Mouse (Mus musculus) activated CD4-positive, CD25-positive, alpha-beta regulatory T cell, adult 4 months (primary cell): Measurements from ENCODE around the gene Trmt2b. TPM values are rescaled to one million over a fixed set of nuclear protein-coding genes. Genes with fewer than 3 reads are reported as not detected.
"Not testable (repeated sequence)": the region's sequence is repeated elsewhere in the genome, so short reads cannot be mapped to it uniquely, and the experiment has no call there.

Experiments used
- ATAC-seq: one replicate; pipeline ENCODE4 v1.8.0; 2017
- polyA plus RNA-seq, 2 experiments: library from polyadenylated mRNA; unstranded; fragments of 100-300 nt; shearing (Covaris generic); gene quantifications; one replicate each; pipeline ENCODE4 v1.2.1; 2017

Gene Trmt2b
- polyA plus RNA-seq, 2 experiments from 2014 or later, result 21.7 to 23.1 TPM

GRCm38 (mm10) chrX:134218161-134218560 lies 58.6 kb downstream of the Trmt2b start:
- ATAC-seq, result no peak

DNA sequence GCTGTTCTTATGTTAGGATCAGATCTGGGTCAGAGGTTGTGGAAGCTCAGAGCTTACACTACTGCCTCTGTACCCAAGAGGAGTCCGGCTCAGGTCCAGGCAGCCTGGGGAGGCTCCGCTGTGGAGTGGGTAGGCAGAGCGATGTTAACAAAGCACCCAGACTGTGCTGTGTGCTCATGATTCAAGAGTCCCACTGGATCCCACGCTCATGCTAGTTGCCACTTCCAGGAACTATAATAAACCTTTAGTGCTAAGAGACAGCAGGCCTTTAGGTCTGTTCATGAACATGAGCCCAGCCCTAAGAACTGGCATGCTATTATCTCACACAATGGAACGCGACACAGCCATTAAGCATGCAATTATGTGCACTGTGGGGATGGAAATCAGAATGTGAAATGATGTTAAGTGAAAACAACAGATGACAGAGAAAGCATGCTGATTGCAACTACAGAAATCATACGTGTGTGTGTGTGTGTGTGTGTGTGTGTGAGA lies 65.6 kb downstream of the Trmt2b start:
- ATAC-seq, result no peak

DNA sequence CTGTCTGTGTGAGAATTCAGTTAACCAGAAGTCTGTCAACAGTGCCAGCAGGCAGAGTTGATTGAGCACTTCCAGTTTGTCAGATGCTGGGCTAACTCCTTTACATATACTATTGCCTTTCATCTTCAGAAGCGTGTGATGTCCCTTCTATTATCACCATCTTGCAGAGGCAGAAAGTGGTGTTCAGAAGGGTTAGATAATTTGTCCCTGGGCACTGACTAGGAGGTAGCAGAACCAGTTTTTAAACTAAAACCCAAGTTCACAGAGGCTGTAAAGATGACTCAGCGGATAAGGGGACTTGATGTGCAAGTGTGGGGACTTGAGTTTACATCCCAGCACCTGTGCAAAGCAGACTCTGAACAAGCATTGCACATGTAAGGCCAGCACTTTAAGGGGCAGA lies 68.3 kb downstream of the Trmt2b start:
- ATAC-seq, result no peak

DNA sequence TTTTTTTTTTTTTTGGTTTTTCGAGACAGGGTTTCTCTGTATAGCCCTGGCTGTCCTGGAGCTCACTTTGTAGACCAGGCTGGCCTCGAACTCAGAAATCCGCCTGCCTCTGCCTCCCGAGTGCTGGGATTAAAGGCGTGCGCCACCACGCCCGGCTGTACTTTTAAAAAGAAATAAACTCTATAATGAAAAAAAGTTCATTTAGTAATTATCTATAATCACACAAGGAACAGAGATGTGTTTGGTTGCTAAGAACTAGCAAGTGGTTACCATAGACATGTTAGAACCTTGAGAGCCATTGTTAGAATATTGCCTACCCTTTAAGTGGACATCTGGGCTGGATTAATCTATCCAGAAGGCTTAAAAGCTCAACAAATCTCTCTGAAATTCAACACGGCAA lies 89.6 kb downstream of the Trmt2b start, which contains the start of gene Arl13a:
Gene Arl13a (plus strand): TSS at position 301 of the 400 bp plus-strand sequence.
- ATAC-seq, result not testable (repeated sequence)

- ATAC-seq, result no peak
Observed at GRCm38 (mm10) chrX:134174699-134175098, 102.1 kb downstream of the Trmt2b start.

Other genes starting within 250 kb of the Trmt2b start
- 10 to 100 TPM; 34.3 to 38.4 TPM for gene Cstf2, start 217.8 kb downstream of the Trmt2b start, polyA plus RNA-seq
- gene Xkrx, start 114.9 kb downstream of the Trmt2b start, polyA plus RNA-seq, result 1 to 10 TPM in 1 of 2 experiments, under 1 TPM in 1; 0.64 to 1.5 TPM
- gene Arl13a, start 89.5 kb downstream of the Trmt2b start, polyA plus RNA-seq, result under 1 TPM in 1 of 2 experiments, not detected in 1; 0.19 TPM
- under 1 TPM; 0.45 to 0.99 TPM for gene Nox1, start 55.0 kb downstream of the Trmt2b start, polyA plus RNA-seq
- not detected for gene Tmem35a, start 18.2 kb upstream of the Trmt2b start, polyA plus RNA-seq
- gene Cenpi, start 31.1 kb upstream of the Trmt2b start, polyA plus RNA-seq, result 1 to 10 TPM; 6.1 to 6.2 TPM
- gene Drp2, start 127.6 kb upstream of the Trmt2b start, polyA plus RNA-seq, result under 1 TPM in 1 of 2 experiments, not detected in 1; 0.17 TPM
- not detected for gene Taf7l, start 199.5 kb upstream of the Trmt2b start, polyA plus RNA-seq